Mouse (Mus musculus) monocyte, adult 5-6 weeks (primary cell): ENCODE measurements around the gene Dcx. TPM values are rescaled to one million over a fixed set of nuclear protein-coding genes. Genes with fewer than 3 reads are reported as not detected.

Experiments
- ATAC-seq: fragments of 153-309, 156-312 bp; replicated peaks from 2 replicates; pipeline ENCODE4 v1.8.0; 2017; ENCODE audit warnings: mild to moderate bottlenecking; ENCODE audit not compliant: low TSS enrichment, insufficient number of reproducible peaks, severe bottlenecking, poor library complexity, low FRiP score
- total RNA-seq: library from RNA; stranded (forward); fragments of 200-1000, 200-491, 200-594 nt; gene quantifications from 3 replicates; pipeline ENCODE4 v1.2.3, GENCODE M21; 2017

Dcx gene
- total RNA-seq: under 0.01 TPM in 1 of 3 replicates, not detected in the others

DNA sequence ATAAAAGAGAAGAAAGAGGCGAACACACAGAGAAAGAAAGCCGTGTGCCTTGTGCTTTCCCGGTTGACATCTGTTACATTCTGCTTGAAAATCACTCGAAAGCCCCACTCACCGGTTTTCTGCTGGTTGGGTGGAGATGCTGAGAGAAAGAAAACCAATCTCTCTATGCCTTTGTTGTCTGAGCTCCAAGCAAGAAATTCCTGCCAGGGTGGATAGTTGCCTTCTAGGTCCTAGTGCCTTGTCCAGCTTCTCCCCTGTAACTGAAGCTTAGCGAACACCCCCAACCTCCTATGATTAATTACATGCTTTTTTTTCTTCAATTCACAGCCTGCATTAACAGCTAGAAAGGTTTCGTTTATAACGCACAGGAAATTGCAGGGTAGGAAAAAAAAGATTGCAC lies at the start of gene Dcx:
Gene Dcx (minus strand): TSS at position 354 of the 400 bp plus-strand sequence.
- no peak for ATAC-seq

DNA sequence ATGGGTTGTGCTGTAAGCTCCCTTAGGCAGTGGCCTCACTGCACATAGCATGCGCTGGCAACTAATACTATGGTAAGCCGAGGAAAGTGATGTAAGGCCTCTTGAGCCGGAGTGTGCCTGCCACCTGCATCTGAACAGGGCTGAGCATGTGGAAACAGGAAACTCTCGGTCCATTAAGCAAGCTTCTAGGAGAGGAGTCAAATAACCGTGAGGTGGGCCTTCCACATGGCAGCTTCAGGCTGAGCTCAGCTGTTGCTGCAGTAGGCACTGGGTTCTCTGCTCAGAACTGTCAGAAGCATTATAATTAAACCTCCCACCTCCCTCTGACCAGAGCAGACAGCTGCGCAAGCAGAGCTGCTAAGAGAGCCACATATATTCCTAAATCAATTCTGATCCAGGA lies 33.1 kb upstream of the Dcx start:
- ATAC-seq: no peak

DNA sequence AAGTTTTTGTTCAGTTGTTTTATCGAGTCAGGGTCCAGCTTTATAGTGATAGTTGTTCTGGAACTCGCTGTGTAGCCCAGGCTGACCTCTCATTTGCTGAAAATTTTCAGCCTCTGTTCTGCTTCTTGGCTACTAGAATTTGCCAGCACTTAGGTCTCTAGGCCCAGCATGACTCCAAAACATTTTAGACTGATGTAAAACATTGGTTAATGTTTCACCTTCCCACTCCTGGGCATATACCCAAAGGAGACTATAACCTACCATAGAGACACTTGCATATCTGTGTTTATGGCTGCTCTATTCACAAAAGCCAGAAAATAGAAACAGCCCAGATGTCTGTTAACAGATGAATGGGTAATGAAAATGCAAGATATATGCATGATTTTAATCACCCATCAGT lies 560 bp upstream of the Dcx start:
- ATAC-seq: no peak

DNA sequence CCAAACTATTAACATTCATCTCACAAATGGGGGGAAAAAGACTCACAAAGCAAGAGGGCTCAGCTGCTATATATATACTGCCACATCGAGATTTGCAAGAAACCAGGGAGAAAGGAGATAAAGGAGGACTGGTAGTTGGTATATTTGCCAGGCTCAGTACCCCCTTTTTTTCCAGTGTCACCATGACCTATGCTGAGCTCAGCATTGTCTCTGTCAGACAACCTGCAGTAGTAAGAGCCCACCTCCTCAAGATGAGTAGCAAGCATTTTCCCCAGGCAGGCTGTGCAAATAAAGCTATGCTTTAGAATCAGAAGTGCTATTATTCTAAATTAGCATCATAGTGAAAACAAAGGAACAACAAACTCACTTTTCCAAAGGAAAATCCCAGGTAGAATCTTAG lies 581 bp downstream of the Dcx start:
- no peak for ATAC-seq

DNA sequence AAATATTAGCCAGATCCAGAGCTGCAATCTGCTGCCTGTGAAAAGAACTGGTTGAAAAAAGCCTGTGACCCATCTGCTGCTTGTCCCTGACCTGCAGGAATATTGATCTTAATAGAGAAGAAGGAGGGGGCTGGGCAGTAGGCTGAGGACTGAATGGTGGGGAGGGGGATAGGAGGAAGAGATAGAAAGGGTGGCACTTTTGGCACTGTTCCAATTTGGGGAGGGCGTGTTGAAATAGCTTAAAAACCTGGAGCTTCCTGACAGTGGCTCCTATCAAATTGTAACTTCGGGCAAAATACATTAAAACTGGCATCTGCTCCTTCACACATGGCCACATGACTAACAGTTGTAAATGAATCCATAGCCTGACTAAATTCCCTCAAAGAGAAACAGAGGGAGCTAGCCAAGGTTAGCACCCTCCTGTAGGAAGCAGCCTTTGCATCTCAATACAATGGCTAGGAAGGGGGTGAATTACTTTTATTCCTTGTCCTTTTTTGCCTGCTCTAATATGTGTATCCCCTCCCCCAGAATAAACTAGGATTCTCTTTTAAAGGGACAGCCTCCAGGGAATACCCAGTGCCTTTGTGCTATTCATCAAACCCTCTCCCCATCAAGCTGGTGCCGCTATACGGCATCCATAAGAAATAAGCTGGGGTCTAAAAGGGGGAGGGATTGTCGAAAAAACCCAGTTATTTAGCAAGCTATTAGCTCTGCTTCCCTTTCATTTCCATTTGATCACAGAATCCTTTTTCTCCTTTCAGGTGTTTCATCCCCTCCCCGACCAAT lies 1.5 kb downstream of the Dcx start:
- ATAC-seq: no peak

DNA sequence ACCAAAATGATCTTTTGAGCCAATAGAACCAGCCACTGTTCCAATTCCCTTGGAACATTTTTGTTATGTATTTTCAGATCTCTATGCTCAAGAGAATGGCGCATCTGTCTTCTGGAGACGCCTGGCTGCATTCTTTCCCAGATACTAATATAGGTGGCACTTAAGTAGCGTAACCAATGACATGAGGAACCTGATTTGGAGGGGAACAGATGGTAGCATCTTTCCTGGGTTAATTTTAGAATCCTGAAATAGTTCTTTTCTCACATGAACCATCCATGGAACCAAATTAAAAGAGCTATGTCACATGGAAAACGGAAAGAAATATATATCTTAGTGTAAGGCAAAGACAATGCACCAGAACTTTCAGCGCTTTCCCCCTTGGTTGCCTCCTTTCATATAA lies 11.0 kb downstream of the Dcx start:
- ATAC-seq: no peak

DNA sequence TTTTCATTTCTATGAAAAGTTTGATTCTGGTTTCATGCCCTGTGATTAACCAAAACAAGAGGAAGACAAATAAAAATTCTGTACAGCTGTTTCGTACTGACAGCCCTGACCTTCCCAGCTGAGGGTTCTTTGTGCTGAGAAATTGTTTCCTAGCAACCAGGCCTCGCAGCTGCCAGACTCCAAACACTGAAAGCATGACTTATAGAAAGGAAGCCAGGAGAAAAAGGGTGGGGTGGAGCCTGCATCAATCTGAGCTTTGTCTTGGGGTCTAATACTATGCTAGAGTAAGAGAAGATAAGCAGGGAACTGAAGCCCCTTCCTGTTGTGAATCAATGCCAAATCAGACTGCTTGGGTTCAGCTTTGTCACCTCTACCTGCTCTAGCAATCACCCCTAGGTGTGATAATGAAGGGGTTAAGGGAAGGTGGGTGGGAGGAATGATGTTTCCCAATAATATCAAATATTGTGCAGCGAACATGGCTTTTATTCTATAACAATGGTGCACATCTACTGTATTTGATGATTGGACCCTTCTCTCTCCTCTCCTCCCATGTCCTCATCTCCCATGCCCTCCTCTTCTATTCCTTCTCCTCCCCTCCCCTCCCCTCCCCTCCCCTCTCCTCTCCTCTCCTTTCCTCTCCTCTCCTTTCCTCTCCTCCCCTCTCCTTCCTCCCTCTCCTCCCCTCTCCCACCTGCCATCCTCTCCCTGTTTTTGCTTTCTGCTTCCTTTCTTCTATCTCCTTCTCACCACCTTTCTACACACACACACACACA lies 26.2 kb downstream of the Dcx start:
- no peak for ATAC-seq

DNA sequence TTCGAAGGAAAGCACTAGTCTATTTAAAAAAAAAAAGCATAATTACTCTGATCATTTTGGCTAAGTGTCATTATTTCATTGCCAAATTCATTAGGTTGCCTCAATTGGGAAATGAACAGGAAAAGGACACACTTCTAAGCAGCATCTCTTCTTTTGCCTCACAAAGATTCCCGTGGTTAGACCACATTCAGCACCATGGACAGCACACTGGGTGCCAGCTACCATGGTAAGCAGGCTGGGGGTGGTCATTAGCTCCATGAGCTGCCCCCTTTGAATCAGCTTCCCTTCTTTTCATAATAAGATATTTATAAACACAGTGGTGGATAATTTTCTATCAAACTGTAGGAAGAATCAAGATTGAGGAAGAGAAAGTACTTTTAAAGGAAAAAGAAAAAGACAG lies 28.4 kb downstream of the Dcx start:
- no peak for ATAC-seq

DNA sequence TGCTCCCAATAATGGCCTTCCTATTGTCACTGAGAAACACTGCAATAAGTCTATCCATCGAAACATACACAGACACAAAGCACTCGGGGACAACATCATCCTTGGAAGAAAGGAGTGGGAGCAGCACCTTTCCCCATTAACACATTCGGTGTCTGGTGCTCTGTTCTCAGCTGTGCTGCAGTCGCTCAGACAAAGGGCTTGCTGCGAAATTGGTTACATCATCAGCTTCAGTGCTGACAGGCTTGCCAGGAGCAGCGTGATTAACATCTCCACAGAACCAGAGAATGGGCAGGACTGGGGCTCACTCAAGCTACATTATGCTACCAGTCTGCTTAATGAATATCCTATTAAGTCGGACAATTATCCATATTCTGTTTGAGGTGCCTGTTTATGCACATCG lies 30.8 kb downstream of the Dcx start:
- ATAC-seq: no peak

DNA sequence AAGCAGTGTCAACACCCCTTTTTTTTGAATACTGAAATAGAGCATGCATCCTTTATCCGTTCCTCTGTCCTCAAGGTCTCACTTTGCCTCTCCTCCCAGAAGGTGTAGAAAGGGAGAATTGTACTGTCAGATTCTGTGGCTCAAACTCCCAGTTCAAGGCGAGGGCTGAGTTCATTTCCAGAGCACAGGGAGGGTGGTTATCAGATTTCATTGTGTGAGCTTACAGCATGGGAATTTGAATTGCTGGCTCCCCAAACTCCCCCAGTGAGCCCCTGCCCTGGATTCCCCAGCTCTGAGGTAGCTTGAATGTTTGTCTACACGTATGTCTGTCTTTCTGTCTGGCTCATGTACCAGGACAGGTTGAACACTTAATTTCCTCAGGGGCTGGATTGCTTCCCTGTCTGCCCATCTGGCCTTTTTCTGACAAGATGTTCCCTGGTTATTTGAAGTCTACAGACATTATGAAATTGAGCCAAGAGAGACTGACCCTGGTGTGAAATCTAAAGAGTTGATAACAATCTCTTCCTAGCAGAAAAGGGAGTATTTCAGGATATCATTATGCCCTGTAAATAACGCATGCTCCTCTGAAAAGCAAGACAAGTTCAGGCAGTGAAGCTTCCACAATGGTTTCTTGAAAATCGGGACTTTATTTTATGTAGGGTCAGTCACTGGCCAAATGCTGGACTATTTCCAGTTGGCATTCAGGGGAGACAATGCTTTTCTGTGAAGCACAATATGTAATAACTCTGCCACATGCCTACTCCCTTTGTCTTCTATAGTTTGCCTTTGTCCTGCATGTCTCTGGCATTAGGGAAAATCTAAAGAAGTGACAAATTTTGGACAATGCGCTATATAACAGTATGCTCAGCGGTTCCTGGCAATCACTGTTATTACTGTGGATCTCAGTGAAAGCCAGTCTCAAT lies 35.5 kb downstream of the Dcx start:
- ATAC-seq: no peak

DNA sequence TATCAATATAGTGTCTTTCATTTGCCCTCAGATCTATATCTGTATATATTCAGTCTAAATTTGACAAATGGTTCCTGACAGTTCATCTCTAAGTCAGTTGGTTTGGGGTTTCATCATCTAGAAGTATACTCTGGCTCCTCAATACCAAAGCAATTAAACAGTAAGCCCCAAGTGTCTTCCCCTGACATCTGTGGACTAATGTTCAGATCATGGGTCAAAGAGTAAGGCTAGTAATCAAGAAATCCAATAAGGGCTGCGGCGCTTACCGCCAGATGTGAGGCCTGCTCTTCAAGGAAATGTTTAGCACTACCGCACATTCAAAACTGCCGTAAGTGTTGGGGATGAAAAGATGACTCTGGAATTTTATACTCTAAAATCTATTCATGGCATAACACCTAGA lies 36.2 kb downstream of the Dcx start:
- ATAC-seq: no peak

DNA sequence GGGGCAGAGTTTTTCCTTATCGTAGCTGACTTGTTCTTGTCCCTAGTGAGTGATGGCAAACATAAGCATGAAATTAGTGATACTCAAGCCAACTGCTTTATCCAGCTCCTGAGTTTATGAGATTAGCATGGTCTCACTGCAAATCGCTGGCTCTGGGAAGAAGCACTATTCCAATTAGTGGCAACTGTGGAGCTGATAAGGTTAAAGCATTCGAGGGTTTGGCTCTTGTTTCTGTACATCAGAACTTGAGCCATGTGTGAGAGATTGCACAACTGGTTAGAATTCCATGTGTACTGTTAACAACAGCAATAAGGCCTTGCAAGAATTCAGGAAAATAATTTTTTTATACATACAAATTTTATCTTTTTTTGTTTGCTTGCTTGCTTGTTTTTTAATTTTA lies 39.9 kb downstream of the Dcx start:
- no peak for ATAC-seq

DNA sequence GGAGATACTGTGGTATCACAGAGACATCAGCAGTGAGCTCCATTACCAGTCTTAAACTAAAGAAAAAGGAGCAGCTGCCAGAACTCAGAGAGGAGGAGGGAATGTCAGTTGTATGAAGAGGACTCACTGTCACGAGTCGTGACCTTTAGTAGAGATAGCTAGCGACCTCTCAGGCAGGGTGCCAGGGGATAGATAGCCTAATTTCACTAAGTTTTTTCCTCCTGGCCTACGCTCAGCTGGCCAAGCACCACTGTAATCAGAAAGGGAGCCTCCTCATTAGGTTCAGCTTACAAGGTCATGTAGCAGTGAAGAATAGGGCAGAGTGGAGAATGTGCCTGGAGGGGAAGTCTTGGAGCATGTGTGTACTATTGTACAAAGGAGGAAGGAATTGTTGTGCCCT lies 47.3 kb downstream of the Dcx start:
- ATAC-seq: no peak

DNA sequence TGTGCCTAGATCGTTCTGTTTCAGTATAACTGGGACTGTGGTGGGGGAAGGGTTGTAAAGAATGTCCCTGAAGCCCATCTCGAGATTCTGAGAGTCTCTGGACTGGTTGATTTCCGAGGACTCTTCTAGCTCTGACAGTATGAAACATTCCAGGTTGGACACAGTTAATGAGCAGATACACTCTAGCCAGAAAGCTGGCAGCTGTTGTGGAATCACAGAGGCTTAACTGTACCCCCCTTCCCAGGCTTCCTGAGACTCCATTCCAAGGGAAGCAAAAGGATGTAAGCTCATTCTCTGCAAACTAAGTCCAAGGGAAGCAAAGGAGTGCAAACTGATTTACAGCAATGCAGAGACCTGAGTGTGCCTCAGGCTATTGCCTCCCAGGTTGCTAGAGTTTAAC lies 48.2 kb downstream of the Dcx start:
- no peak for ATAC-seq

DNA sequence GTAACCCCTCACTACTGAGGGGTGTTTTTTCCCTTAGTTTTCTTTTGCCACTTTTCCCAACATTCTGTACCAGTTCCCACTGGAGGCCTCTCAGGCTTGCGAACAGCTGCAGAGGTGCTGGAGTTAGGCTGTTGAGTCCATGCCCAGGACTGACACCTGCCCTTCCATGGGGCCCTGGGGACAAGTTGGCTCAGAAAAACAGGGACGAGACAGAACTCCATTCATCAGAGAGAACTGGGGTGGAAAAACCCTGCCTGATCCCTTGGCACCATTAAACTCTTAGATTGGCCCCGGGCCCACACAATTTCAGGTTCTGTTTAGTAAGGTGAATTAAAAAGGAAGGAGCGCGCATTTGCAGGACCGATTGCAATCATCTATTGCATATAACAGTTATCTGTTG lies 48.8 kb downstream of the Dcx start:
- ATAC-seq: no peak

DNA sequence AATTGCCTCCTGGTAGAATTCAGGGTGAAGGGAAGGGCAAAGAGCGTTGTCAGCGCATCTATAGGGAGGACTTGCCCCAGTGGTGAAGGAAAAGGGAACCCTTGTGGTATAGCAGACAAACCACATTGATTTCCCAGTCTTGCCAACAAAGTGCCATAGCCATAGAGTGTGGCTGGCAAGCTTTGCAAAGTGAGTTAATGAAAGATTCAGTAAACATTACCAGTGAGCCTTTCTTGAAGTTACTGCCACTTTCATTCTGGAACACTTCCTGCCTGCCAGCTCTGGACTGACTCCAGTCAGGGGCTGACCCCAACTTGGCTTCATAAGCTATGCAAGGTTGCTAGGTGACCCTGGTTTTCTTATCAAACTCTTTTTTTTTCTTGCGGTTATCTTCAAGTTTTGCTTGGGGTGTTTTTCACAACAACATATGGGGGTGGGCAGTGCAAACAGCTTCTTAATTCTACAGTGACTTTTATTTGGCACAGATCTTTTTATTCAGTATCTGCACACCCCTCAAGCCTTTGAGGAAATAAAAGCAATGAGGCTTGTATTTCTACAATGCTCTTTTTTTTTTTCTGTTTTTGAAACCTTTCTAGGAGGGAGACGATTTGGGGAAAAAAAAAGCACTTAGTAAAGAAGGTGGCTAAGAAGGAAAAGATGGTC lies 51.2 kb downstream of the Dcx start:
- no peak for ATAC-seq

DNA sequence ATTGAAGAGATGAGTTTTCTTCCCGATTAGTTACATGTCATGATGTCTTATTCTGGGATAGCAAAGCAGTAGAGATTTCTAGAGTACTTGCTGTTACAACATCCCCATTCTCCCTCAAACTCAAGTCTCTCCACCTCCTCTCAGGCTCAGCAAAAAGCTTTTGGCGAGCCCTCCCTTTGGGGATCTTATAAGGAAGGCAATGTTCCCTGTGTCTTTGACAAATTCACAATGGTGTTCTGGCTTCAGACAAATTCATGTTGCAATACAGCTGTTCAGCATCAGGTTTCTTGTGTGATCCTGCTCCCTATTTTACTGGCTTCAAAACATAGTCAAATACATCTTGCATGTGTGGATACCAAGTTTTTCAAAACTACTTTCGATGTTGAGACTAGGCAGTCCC lies 53.5 kb downstream of the Dcx start:
- ATAC-seq: no peak

DNA sequence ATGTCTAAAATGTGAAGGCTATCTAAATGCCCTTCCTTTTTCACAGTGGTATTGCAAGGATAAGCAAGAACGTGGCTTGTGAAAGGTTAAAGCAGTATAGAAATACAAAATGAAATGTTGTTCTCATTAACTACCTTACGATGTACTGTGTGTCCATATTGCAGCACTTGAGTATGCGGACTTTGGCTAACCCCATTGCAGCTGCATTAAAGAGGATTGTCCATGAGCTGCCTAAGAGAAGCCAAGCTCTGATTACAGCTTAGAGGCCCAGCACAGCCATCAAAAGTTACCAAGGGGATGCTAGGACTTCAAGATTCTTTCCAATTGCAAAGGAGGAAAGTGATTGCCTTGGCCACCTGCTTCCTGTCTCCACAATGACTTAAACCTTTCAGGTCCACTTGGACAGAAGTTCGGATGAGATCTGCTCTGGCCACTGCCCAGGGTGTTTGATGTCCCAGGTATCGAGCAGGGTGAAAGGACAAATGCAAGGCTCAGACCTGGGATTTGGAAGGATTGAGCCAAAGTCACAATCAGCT lies 65.9 kb downstream of the Dcx start:
- no peak for ATAC-seq

DNA sequence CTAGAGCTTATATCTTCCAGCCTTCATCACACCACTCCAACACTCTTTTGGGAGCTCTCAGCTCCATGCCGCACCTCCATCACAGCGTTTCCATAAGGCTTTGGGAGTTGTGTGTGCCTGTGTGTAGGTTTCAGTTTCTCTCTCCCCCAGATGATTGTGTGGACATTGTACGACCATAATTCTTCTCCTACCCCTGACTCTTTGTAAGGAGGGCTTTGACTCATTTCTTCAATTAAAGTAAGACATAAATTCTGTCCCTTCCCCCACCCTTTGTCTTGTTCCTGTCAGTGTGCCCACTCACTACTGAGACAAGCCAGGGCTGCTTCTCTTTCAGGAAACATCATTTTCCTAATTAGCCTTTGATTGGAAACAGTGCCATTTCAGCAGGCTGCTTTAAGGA lies 81.8 kb downstream of the Dcx start:
- no peak for ATAC-seq
